Mouse (Mus musculus): ENCODE data around the gene Dab2ip. TPM values are rescaled to one million over a fixed set of nuclear protein-coding genes. Genes with fewer than 3 reads are reported as not detected.

Gene Dab2ip
- total and polyA plus RNA-seq, 3 experiments = 4.0 to 9.9 TPM; not detected in 1

GRCm38 (mm10) chr2:35729077-35730065 lies 171.3 kb downstream of the Dab2ip start:
- no peaks in the 10 kb centered on the region for H3K9me3 ChIP-seq (replicated peaks; ENCODE audit: insufficient read depth, low read length)
- TF ChIP-seq MYB (IDR thresholded peaks at IDR 0.05; ENCODE audit: low read depth, low read length) = no peak
- no peak for TF ChIP-seq USF1 (IDR thresholded peaks at IDR 0.05; ENCODE audit: low read depth, low read length)
- TF ChIP-seq ETS1 (IDR thresholded peaks at IDR 0.05; ENCODE audit: low read depth, low read length) = no peak
- TF ChIP-seq POLR2AphosphoS2 (IDR thresholded peaks at IDR 0.05; ENCODE audit: low read length) = no peak
- TF ChIP-seq KAT2A (conservative IDR thresholded peaks at IDR 0.05; ENCODE audit: low read depth, low read length) = no peak
- no peak for TF ChIP-seq MAZ (IDR thresholded peaks at IDR 0.05; ENCODE audit: low read depth, low read length)
- no peak for TF ChIP-seq BHLHE40 (IDR thresholded peaks at IDR 0.05; ENCODE audit: borderline replicate concordance, low read depth, low read length)
- no peak for TF ChIP-seq MEF2A (IDR thresholded peaks at IDR 0.05; ENCODE audit: extremely low read depth, insufficient replicate concordance, low read depth, low read length, poor library complexity, severe bottlenecking)
- TF ChIP-seq CTCF (IDR thresholded peaks at IDR 0.05 in 2 of 3, conservative IDR thresholded peaks at IDR 0.05 in 1 of 3; ENCODE audit: control insufficient read depth in 1 of 3, insufficient read depth in 1 of 3, low read depth in 2 of 3, low read length in 3 of 3, poor library complexity in 1 of 3, severe bottlenecking in 1 of 3) = no peak
- no peak for DNase-seq (ENCODE audit: low read depth, low spot score)
- no peaks in the 10 kb centered on the region for H3K79me2 ChIP-seq (ENCODE audit: control insufficient read depth, insufficient read depth, low read length, poor library complexity)
- H3K9ac ChIP-seq (ENCODE audit: control insufficient read depth, low read depth, low read length, poor library complexity, severe bottlenecking) = no peak overlapping the region
- no peak overlapping the region for H3K27ac ChIP-seq (ENCODE audit: control insufficient read depth, low read depth, low read length)
- peaks cover 2 to 9% of the 10 kb centered on the region in 2 experiments for H3K4me1 ChIP-seq (ENCODE audit: control insufficient read depth in 1 of 2, insufficient read depth in 2 of 2, low read length in 2 of 2)
- no peak overlapping the region for H3K4me3 ChIP-seq (ENCODE audit: control insufficient read depth in 1 of 2, insufficient read depth in 1 of 2, low read depth in 2 of 2, low read length in 2 of 2)
- peaks cover 0 to 4% of the 10 kb centered on the region in 2 experiments; a peak in 2 of 4 replicates for H3K36me3 ChIP-seq (ENCODE audit: control insufficient read depth in 1 of 2, insufficient read depth in 2 of 2, low read length in 2 of 2)
- no peaks in the 10 kb centered on the region for H3K27me3 ChIP-seq (ENCODE audit: control insufficient read depth in 1 of 2, insufficient read depth in 2 of 2, low read length in 2 of 2)

DNA sequence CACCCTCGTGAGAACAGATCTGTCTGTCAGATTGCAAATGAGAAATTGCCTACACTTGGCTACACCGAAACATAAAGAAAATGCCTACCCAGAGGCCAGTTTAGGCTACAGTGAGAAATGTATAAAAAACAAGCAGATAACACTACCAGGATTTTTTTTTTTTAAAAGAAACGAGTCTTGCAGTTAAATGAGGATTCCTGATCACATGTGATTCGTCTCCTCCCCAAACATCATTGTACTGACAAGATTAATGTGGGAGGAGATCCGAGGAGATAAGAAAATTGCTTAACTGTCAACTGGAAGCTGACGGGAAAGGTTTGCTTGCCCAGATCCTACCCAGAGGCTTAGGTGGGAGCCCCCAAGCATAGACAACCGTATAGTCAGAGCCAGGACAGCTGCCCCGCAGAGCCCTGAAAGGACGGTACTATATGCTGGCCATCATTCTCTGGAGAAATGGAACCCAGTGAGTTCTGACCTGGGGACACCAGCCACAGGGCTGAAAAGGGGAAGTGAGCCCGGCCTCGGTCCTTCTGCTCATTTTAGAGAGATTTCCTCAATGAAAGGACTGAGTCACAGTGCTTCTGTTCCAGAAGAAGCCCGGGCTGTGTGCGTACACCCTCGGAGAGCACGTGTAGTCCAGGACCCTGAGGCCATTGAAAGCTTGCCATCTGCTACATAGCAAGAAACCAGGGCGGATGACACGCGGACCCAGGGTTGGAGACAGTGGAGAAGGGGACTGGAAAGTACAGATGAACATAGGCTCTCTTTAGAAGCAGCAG lies 173.8 kb downstream of the Dab2ip start:
- DNase-seq (ENCODE audit: low read depth, low spot score) = peak; percentile 90
- Histone ChIP-seq H3K79me2 (ENCODE audit: control insufficient read depth, insufficient read depth, low read length, poor library complexity) (no peaks in the 10 kb centered on the region), H3K4me3 (ENCODE audit: control insufficient read depth in 1 of 2, insufficient read depth in 1 of 2, low read depth in 2 of 2, low read length in 2 of 2) (peak overlapping the region; percentile 48 to 54; a peak in 3 of 4 replicates), H3K27ac (ENCODE audit: control insufficient read depth, low read depth, low read length) (peak overlapping the region; percentile 89), H3K9ac (ENCODE audit: control insufficient read depth, low read depth, low read length, poor library complexity, severe bottlenecking) (peak overlapping the region; percentile 53), H3K4me1 (ENCODE audit: control insufficient read depth in 1 of 2, insufficient read depth in 2 of 2, low read length in 2 of 2) (peaks cover 2 to 9% of the 10 kb centered on the region in 2 experiments), H3K9me3 (replicated peaks; ENCODE audit: insufficient read depth, low read length) (no peaks in the 10 kb centered on the region), H3K27me3 (ENCODE audit: control insufficient read depth in 1 of 2, insufficient read depth in 2 of 2, low read length in 2 of 2) (no peaks in the 10 kb centered on the region), H3K36me3 (ENCODE audit: control insufficient read depth in 1 of 2, insufficient read depth in 2 of 2, low read length in 2 of 2) (peaks cover 0 to 4% of the 10 kb centered on the region in 2 experiments; a peak in 2 of 4 replicates)
- TF ChIP-seq USF1 (IDR thresholded peaks at IDR 0.05; ENCODE audit: low read depth, low read length) (peak; percentile 56), ELF1 (IDR thresholded peaks at IDR 0.05; ENCODE audit: low read depth, low read length) (no peak), POLR2A (IDR thresholded peaks at IDR 0.05; ENCODE audit: control insufficient read depth in 1 of 2, insufficient read depth in 1 of 2, low read depth in 1 of 2, low read length in 2 of 2, poor library complexity in 1 of 2) (no peak; a peak in 1 of 4 replicates), EP300 (IDR thresholded peaks at IDR 0.05; ENCODE audit: low read depth in 1 of 2, low read length in 2 of 2) (peak; percentile 47 to 68; a peak in 2 of 4 replicates), MEF2A (IDR thresholded peaks at IDR 0.05; ENCODE audit: extremely low read depth, insufficient replicate concordance, low read depth, low read length, poor library complexity, severe bottlenecking) (no peak), SIN3A (IDR thresholded peaks at IDR 0.05; ENCODE audit: low read length) (peak; percentile 40), MYC (IDR thresholded peaks at IDR 0.05; ENCODE audit: low read depth, low read length) (peak; percentile 90), TCF12 (IDR thresholded peaks at IDR 0.05; ENCODE audit: low read depth, low read length) (peak; percentile 22; the same call in 1 of the 2 replicates), ZMIZ1 (IDR thresholded peaks at IDR 0.05; ENCODE audit: low read depth, low read length) (no peak), KAT2A (conservative IDR thresholded peaks at IDR 0.05; ENCODE audit: low read depth, low read length) (no peak), E2F4 (IDR thresholded peaks at IDR 0.05; ENCODE audit: borderline replicate concordance, low read depth, low read length) (no peak), POLR2AphosphoS2 (IDR thresholded peaks at IDR 0.05; ENCODE audit: low read length) (peak; percentile 26; the same call in 1 of the 2 replicates), RCOR1 (IDR thresholded peaks at IDR 0.05; ENCODE audit: low read depth, low read length) (no peak), GATA1 (IDR thresholded peaks at IDR 0.05; ENCODE audit: low read depth, low read length) (peak; percentile 87), SMC3 (IDR thresholded peaks at IDR 0.05; ENCODE audit: low read depth, low read length) (peak; percentile 12; the same call in 1 of the 2 replicates), MYB (IDR thresholded peaks at IDR 0.05; ENCODE audit: low read depth, low read length) (no peak), TAL1 (IDR thresholded peaks at IDR 0.05; ENCODE audit: low read length) (no peak), ETS1 (IDR thresholded peaks at IDR 0.05; ENCODE audit: low read depth, low read length) (peak; percentile 70), MAFK (IDR thresholded peaks at IDR 0.05; ENCODE audit: borderline replicate concordance, low read depth, low read length) (no peak), MXI1 (IDR thresholded peaks at IDR 0.05; ENCODE audit: low read depth, low read length) (peak; percentile 36; the same call in 1 of the 2 replicates), MAX (IDR thresholded peaks at IDR 0.05; ENCODE audit: low read length) (peak; percentile 88), ZKSCAN1 (IDR thresholded peaks at IDR 0.05; ENCODE audit: low read depth, low read length) (no peak), BHLHE40 (IDR thresholded peaks at IDR 0.05; ENCODE audit: borderline replicate concordance, low read depth, low read length) (0 out of 2 replicates have a peak, but pooled peaks have one; percentile 29)
